Mouse (Mus musculus) layer of hippocampus, adult 11-12 months (tissue): ENCODE data around the gene Vwc2l.

ENCODE experiments used
- DNase-seq: peaks from one replicate; pipeline ENCODE4 v3.0.0; 2022; ENCODE audit warnings: low spot score

Gene Vwc2l

GRCm38 (mm10) chr1:70725655-70726066, at the start of gene Vwc2l:
Vwc2l (plus strand) TSS chr1:70725715.
- DNase-seq = peak; percentile 24

- DNase-seq = no peak
Observed at GRCm38 (mm10) chr1:70692529-70692928, 33.0 kb upstream of the Vwc2l start.

GRCm38 (mm10) chr1:70700270-70700669, 25.2 kb upstream of the Vwc2l start:
- DNase-seq = peak; percentile 17

GRCm38 (mm10) chr1:70703934-70704333, 21.6 kb upstream of the Vwc2l start:
- DNase-seq = no peak

GRCm38 (mm10) chr1:70705821-70706220, 19.7 kb upstream of the Vwc2l start:
- DNase-seq = no peak

GRCm38 (mm10) chr1:70725045-70725444, 470 bp upstream of the Vwc2l start:
- DNase-seq = no peak

GRCm38 (mm10) chr1:70787146-70787545, 61.6 kb downstream of the Vwc2l start:
- no peak for DNase-seq

- no peak for DNase-seq
Observed at GRCm38 (mm10) chr1:70791636-70792035, 66.1 kb downstream of the Vwc2l start.

- no peak for DNase-seq
Observed at GRCm38 (mm10) chr1:70795094-70795493, 69.6 kb downstream of the Vwc2l start.

- no peak for DNase-seq
Observed at GRCm38 (mm10) chr1:70803401-70803800, 77.9 kb downstream of the Vwc2l start.

- DNase-seq = no peak
Observed at GRCm38 (mm10) chr1:70823111-70823510, 97.6 kb downstream of the Vwc2l start.

GRCm38 (mm10) chr1:70833262-70833661, 107.7 kb downstream of the Vwc2l start:
- no peak for DNase-seq

GRCm38 (mm10) chr1:70842222-70842621, 116.7 kb downstream of the Vwc2l start:
- DNase-seq = no peak

- DNase-seq = no peak
Observed at GRCm38 (mm10) chr1:70845276-70845675, 119.8 kb downstream of the Vwc2l start.

- peak; percentile 27 for DNase-seq
Observed at GRCm38 (mm10) chr1:70851633-70852390, 126.3 kb downstream of the Vwc2l start.

GRCm38 (mm10) chr1:70853446-70853845, 127.9 kb downstream of the Vwc2l start:
- DNase-seq = no peak

- DNase-seq = no peak
Observed at GRCm38 (mm10) chr1:70855912-70856311, 130.4 kb downstream of the Vwc2l start.

GRCm38 (mm10) chr1:70861672-70862071, 136.2 kb downstream of the Vwc2l start:
- peak; percentile 12 for DNase-seq

- no peak for DNase-seq
Observed at GRCm38 (mm10) chr1:70866137-70866536, 140.6 kb downstream of the Vwc2l start.

GRCm38 (mm10) chr1:70880496-70880895, 155.0 kb downstream of the Vwc2l start:
- no peak for DNase-seq

- DNase-seq = no peak
Observed at GRCm38 (mm10) chr1:70881269-70881668, 155.8 kb downstream of the Vwc2l start.

- DNase-seq = no peak
Observed at GRCm38 (mm10) chr1:70884156-70884555, 158.6 kb downstream of the Vwc2l start.

GRCm38 (mm10) chr1:70902311-70902710, 176.8 kb downstream of the Vwc2l start:
- DNase-seq = no peak

GRCm38 (mm10) chr1:70907366-70907765, 181.9 kb downstream of the Vwc2l start:
- peak; percentile 22 for DNase-seq
